Mouse (Mus musculus) bone marrow, adult 2 months (tissue): Measurements from ENCODE around the gene Smc3. TPM values are rescaled to one million over a fixed set of nuclear protein-coding genes. Genes with fewer than 3 reads are reported as not detected.

Experiments used
- H3K27ac ChIP-seq: fragments of 200-500 bp; 2 replicates; pipeline ENCODE4 v1.5.1; 2012; ENCODE audit warnings: low read depth, mild to moderate bottlenecking, control low read depth, inconsistent platforms, low read length; ENCODE audit not compliant: control insufficient read depth, poor library complexity, insufficient read depth
- H3K4me1 ChIP-seq: fragments of 200-500 bp; 2 replicates; pipeline ENCODE4 v1.6.1; 2011; ENCODE audit warnings: low read length; ENCODE audit not compliant: control insufficient read depth, insufficient read depth
- H3K4me3 ChIP-seq: fragments of 200-500 bp; replicated peaks from 2 replicates; pipeline ENCODE3; 2011; ENCODE audit warnings: mild to moderate bottlenecking, low read depth, low read length, control low read depth; ENCODE audit not compliant: control insufficient read depth
- CTCF ChIP-seq: fragments of 200-500 bp; IDR thresholded peaks from 2 replicates; pipeline ENCODE4 v1.5.1; 2011; ENCODE audit warnings: low read length, control low read depth; ENCODE audit not compliant: control insufficient read depth, insufficient read depth
- POLR2A ChIP-seq: fragments of 200-500 bp; IDR thresholded peaks from 2 replicates; pipeline ENCODE4 v1.6.1; 2011; ENCODE audit warnings: low read depth, mild to moderate bottlenecking, control low read depth, low read length, borderline replicate concordance; ENCODE audit not compliant: control insufficient read depth
- WGBS: fragments of 180-500 bp; shearing (Covaris S2); methylation state at CpG from one replicate; pipeline ENCODE4 v1.1.7; 2018; 5-methylcytosine and 5-hydroxymethylcytosine counted together
- polyA plus RNA-seq: library from polyadenylated mRNA; stranded (reverse); fragments of >200 nt; gene quantifications from 2 replicates; pipeline ENCODE4 v1.2.4, GENCODE M21; 2011; ENCODE audit warnings: low replicate concordance; ENCODE audit not compliant: missing spikeins, insufficient read depth, insufficient read length

Gene Smc3
- polyA plus RNA-seq, 1 experiment = 52.3 TPM

DNA sequence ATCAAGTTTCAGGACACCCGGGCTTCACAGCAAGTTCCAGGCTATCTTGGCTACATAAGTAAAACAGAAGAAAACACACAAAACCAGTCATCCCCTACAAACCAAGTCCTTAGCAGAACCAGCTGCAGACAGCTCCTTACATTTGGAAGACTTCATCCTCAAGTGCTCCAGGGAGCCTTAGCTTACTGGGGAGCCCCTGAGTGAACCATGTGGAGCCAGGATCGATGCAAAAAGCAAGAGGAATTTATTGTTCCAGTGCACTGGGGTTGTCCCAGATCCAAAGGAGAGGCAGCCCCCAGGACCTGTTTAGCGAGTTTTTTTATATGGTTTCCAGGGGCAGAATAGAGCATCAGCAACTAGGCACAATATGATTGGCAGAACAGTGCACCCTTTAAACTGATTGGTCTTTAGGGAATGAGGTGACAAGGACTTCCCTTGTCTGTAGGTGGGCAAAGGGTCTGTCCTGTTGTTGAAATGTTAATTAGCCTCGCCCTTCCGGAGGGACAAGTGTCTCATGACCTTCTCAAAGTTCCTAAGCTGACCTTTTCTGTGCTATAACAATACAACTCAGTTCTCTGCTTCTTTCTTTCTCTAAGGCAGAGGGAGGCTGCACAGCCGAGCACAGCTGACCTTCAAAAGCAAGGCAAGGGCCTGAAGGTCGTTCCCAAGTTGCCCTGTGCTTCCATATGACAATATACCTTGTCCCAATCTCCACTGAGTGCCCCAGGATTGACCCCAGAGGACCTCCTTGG is 3.3 kb upstream of the Smc3 start:
- Histone ChIP-seq H3K4me1 (no peaks in the 10 kb centered on the region; the same call in 1 of the 2 replicates), H3K27ac (no peak overlapping the region), H3K4me3 (no peak overlapping the region)
- no peak for TF ChIP-seq POLR2A
- TF ChIP-seq CTCF = no peak
- WGBS = 81% methylated on average over 7 of the region's 7 CpGs

DNA sequence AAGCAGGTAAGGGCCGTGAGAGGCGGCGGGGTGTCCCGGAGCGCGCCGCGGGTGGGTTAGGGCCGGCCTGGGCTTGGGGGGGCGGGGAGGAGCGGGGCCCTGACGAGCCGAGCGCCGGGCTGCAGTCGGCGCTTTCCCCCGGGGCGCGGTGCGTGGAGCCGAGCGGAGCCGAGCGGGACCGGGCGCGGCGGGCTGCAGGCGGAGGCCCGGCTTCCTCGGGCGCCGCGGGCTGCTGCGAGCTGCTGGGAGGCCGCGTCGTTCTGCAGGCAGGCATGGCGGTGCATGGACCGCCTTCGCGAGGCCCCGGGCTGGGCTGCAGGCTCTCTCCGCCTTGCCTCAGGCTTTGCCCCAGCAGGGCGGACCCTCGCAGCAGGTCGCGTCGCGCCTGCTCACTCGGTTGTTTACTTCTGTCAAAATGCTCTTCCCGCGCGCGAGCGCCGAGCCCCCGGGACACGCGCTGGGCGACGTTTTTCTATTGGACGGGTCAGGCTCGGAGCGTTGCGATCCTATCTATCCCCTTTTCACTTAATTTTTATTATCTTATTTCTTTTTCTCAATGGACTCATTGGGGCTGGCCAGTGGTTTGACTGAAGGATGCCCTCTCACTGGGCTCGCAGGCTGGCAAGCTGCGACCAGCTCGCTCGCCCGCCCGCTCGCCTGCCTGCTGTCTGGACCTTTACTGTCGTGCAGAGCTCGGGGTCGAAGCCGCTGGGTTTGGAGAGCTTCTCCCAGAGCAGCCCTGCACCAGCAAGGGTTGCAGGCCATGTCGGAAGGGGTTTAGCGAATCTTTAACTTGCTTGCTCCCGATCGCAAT is 558 bp downstream of the Smc3 start:
- under 1% methylated on average over 82 of the region's 82 CpGs for WGBS
- H3K27ac ChIP-seq = peak overlapping the region; percentile 83

DNA sequence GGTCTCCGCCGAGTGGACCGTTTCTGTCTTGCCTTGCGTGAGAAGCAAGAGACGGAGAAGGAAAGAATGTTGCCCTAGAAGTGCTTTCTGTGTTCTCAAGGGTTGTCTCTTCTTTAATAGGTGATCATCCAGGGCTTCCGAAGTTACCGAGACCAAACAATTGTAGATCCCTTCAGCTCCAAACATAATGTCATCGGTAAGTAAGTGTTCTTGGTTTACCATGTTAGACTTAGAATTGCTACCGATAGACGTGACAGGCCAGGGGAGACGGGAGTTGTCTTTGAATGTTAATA is 1.1 kb downstream of the Smc3 start:
- Histone ChIP-seq H3K4me3 (peak overlapping the region; percentile 98), H3K4me1 (no peaks in the 10 kb centered on the region; the same call in none of the 2 replicates), H3K27ac (no peak overlapping the region)
- no peak for TF ChIP-seq POLR2A
- TF ChIP-seq CTCF = no peak
- WGBS = 7% methylated on average over 11 of the region's 11 CpGs

More for the DNA sequence above, 558 bp downstream of the Smc3 start:
- no peaks in the 10 kb centered on the region; the same call in none of the 2 replicates for H3K4me1 ChIP-seq
- peak; percentile 49; the same call in 1 of the 2 replicates for TF ChIP-seq POLR2A
- no peak for TF ChIP-seq CTCF
- peak overlapping the region; percentile 98 for H3K4me3 ChIP-seq

DNA sequence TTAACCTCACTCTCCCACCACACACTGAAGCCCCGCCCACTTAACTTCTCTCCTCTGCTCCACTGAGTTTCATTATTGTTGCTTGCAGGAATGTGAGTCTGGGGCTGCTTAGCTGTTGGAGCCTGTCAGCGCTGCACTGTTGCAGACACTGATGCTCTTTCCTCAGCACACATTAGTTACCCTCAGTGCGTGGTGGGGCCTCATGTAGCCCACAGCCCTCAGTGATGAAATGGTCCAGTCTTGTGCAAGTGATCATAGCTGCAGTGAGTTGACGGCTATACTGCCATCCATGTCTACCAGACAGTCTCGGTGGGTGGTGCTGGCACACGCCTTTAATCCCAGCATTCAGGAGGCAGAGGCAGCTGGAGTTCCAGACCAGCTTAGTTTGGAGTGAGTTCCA is 8.7 kb downstream of the Smc3 start:
- Histone ChIP-seq H3K27ac (no peak overlapping the region), H3K4me3 (no peak overlapping the region), H3K4me1 (peaks cover 3% of the 10 kb centered on the region; the same call in 1 of the 2 replicates)
- 53% methylated on average over 6 of the region's 6 CpGs for WGBS
- TF ChIP-seq POLR2A = no peak
- TF ChIP-seq CTCF = no peak

DNA sequence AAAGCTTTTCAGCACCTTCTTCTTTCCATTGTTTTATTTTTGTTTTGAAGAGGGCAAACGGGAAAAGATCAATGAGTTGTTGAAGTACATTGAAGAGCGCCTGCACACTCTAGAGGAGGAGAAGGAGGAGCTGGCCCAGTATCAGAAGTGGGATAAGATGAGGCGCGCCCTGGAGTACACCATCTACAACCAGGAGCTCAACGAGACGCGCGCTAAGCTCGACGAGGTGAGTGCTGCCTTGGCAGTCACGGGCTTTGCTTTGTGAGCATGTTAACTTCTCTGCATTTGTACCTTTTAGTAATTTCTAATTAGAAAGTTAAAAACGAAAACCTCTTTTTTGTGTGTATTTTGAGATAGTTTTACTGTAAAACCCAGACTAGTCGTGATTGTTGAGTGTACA is 21.5 kb downstream of the Smc3 start:
- TF ChIP-seq POLR2A (no peak), CTCF (no peak)
- Histone ChIP-seq H3K27ac (no peak overlapping the region), H3K4me1 (no peaks in the 10 kb centered on the region), H3K4me3 (no peak overlapping the region)
- WGBS = 94% methylated on average over 13 of the region's 13 CpGs

DNA sequence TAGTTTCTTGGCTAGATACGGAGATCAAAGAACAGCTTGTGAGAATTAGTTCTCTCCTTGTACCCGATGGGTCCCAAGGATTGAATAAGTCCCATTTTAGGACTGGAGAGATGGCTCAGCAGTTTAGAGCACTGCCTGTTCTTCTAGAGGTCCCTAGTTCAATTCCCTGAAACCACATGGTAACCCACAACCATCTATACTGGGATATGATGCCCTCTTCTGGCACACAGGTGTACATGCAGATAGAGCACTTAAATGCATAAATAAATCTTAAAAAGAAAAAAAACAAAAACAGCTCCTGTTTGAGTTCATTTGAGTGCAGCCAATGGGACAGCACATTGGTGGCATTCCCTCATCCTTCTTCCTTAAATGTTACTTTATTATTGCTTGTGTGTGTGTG is 37.8 kb downstream of the Smc3 start:
- TF ChIP-seq POLR2A = no peak
- TF ChIP-seq CTCF = no peak
- H3K4me1 ChIP-seq = no peaks in the 10 kb centered on the region
- H3K4me3 ChIP-seq = no peak overlapping the region
- H3K27ac ChIP-seq = no peak overlapping the region
- whole genome bisulfite sequencing = 89% methylated on average over 2 of the region's 2 CpGs

DNA sequence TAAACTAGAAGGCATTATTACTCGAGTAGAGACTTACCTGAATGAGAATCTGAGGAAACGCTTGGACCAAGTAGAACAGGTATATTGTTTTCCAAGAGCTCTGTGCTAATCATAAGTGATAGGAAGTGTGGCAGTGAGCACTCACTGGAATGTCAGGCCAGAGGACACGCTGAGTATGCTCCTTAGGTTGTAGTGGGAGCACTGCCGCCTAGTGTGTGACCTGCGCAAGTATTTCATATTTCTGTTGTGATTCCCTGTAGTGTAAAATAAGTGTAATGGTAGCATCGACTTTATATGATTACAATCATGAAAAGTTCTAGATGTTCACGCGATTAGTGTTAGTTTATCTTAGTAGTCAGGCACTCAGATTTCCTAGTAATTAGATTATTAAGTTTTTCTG is 38.5 kb downstream of the Smc3 start:
- Histone ChIP-seq H3K4me1 (no peaks in the 10 kb centered on the region), H3K4me3 (no peak overlapping the region), H3K27ac (no peak overlapping the region)
- no peak for TF ChIP-seq CTCF
- no peak for TF ChIP-seq POLR2A
- WGBS = 91% methylated on average over 8 of the region's 8 CpGs

DNA sequence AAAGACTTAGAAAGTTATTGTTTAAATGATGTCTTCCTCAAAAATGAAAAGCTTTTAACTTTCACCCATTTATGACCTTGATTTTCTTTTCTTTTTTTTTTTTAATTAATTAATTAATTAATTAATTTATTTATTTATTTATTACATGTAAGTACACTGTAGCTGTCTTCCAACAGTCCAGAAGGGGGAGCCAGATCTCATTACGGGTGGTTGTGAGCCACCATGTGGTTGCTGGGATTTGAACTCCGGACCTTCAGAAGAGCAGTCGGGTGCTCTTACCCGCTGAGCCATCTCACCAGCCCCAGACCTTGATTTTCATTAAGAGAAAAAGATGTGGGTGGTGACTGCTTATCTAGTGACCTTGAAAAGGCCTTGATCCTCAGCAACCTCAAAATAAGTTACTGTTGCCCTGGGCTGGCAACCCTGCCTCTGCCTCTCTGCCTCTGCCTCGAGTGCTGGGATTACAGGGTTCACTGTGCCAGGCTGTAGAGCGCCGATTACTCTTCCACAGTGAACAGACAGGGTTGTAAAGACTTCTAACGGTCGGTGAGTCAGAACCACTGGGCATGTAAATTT is 43.9 kb downstream of the Smc3 start:
- Histone ChIP-seq H3K4me1 (no peaks in the 10 kb centered on the region; the same call in 1 of the 2 replicates), H3K4me3 (no peak overlapping the region), H3K27ac (no peak overlapping the region)
- WGBS = 90% methylated on average over 9 of the region's 9 CpGs
- TF ChIP-seq CTCF = no peak
- no peak for TF ChIP-seq POLR2A
